Mouse (Mus musculus): ENCODE data around the gene Gpr63.

DNA sequence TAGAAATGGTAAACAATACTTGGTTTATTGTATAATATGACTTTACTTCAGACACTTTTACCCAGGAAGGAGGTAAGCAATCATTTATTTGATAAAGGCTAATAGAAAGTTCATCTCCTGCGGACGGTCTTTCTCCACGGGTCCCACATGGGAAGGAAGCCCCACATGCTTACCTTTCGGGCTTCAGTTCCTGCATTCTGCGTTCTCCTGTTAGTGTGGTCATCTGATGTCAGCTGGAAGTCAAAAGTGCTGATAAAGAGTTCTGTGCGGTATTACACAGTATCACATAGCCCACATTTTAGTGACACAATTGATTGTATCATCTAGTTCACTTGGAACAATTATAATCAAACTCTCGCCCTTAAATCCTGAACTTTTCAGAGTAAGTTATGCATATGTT is 1.0 kb downstream of the Gpr63 start:
- no peak for TF ChIP-seq POLR2A (IDR thresholded peaks at IDR 0.05; ENCODE audit: low read depth, low read length)
- TF ChIP-seq CTCF (IDR thresholded peaks at IDR 0.05; ENCODE audit: borderline replicate concordance, insufficient read depth, low read length), result no peak
